Mouse (Mus musculus) MEL (cell line): ENCODE data around the gene Ptbp1. TPM values are rescaled to one million over a fixed set of nuclear protein-coding genes. Genes with fewer than 3 reads are reported as not detected.

Experiments
- DNase-seq: peaks from one replicate; pipeline ENCODE4 v3.0.0; 2011; ENCODE audit warnings: low read depth, low spot score
- H3K27ac ChIP-seq: 2 replicates; pipeline ENCODE4 v1.5.1; 2012; ENCODE audit warnings: low read depth, mild to moderate bottlenecking, control low read depth, low read length, moderate library complexity; ENCODE audit not compliant: control insufficient read depth
- H3K27me3 ChIP-seq, 2 experiments: fragments of 150-350 bp in 1 of 2; sonication (generic) in 1 of 2; 2 replicates each; pipeline ENCODE4 v1.6.1; 2012; ENCODE audit warnings: low read length in 2 of 2, mild to moderate bottlenecking in 2 of 2, improper control_type of control experiment in 1 of 2, moderate library complexity in 1 of 2; ENCODE audit not compliant: insufficient read depth in 2 of 2, control insufficient read depth in 1 of 2
- H3K36me3 ChIP-seq, 2 experiments: 2 replicates each; pipeline ENCODE4 v1.6.1; 2012 to 2014; ENCODE audit warnings: low read length in 2 of 2, improper control_type of control experiment in 1 of 2, inconsistent platforms in 1 of 2, mild to moderate bottlenecking in 1 of 2; ENCODE audit not compliant: insufficient read depth in 2 of 2, control insufficient read depth in 1 of 2
- H3K4me1 ChIP-seq, 2 experiments: fragments of 150-350 bp in 1 of 2; sonication (generic) in 1 of 2; 2 replicates each; pipeline ENCODE4 v1.6.1; 2012; ENCODE audit warnings: low read length in 2 of 2, improper control_type of control experiment in 1 of 2, mild to moderate bottlenecking in 1 of 2; ENCODE audit not compliant: insufficient read depth in 2 of 2, control insufficient read depth in 1 of 2
- H3K4me3 ChIP-seq, 2 experiments: fragments of 150-350 bp in 1 of 2; sonication (generic) in 1 of 2; 2 replicates each; pipeline ENCODE4 v1.5.1; 2012; ENCODE audit warnings: low read depth in 2 of 2, low read length in 2 of 2, mild to moderate bottlenecking in 2 of 2, moderate library complexity in 2 of 2, control low read depth in 1 of 2, improper control_type of control experiment in 1 of 2; ENCODE audit not compliant: control insufficient read depth in 1 of 2, insufficient read depth in 1 of 2
- H3K79me2 ChIP-seq: 2 replicates; pipeline ENCODE4 v1.6.1; 2012; ENCODE audit warnings: mild to moderate bottlenecking, low read length, moderate library complexity; ENCODE audit not compliant: control insufficient read depth, poor library complexity, insufficient read depth
- H3K9ac ChIP-seq: 2 replicates; pipeline ENCODE4 v1.6.1; 2012; ENCODE audit warnings: low read depth, mild to moderate bottlenecking, control low read depth, low read length, moderate library complexity; ENCODE audit not compliant: control insufficient read depth, poor library complexity, severe bottlenecking
- H3K9me3 ChIP-seq: fragments of 150-350 bp; sonication (generic); replicated peaks from 2 replicates; pipeline ENCODE4 v1.6.1; 2012; ENCODE audit warnings: mild to moderate bottlenecking, low read length, improper control_type of control experiment, moderate library complexity; ENCODE audit not compliant: insufficient read depth
- E2F4 ChIP-seq: IDR thresholded peaks from 2 replicates; pipeline ENCODE4 v1.6.1; 2011; ENCODE audit warnings: low read depth, low read length, improper control_type of control experiment, borderline replicate concordance
- ELF1 ChIP-seq: IDR thresholded peaks from 2 replicates; pipeline ENCODE4 v1.6.1; 2014; ENCODE audit warnings: low read depth, mild to moderate bottlenecking, inconsistent platforms, low read length, improper control_type of control experiment, moderate library complexity
- EP300 ChIP-seq, 2 experiments: IDR thresholded peaks; 2 replicates each; pipeline ENCODE4 v1.6.1; 2011; ENCODE audit warnings: improper control_type of control experiment in 2 of 2, low read length in 2 of 2, low read depth in 1 of 2, mild to moderate bottlenecking in 1 of 2
- ETS1 ChIP-seq: IDR thresholded peaks from 2 replicates; pipeline ENCODE4 v1.6.1; 2012; ENCODE audit warnings: low read depth, mild to moderate bottlenecking, inconsistent platforms, low read length, improper control_type of control experiment, moderate library complexity
- GATA1 ChIP-seq: IDR thresholded peaks from 2 replicates; pipeline ENCODE4 v1.6.1; 2011; ENCODE audit warnings: low read depth, low read length, improper control_type of control experiment
- JUND ChIP-seq: IDR thresholded peaks from 2 replicates; pipeline ENCODE4 v1.6.1; 2011; ENCODE audit warnings: low read depth, mild to moderate bottlenecking, improper control_type of control experiment, low read length
- KAT2A ChIP-seq: conservative IDR thresholded peaks from 2 replicates; pipeline ENCODE4 v1.6.1; 2012; ENCODE audit warnings: low read depth, low read length, improper control_type of control experiment, inconsistent platforms
- MAZ ChIP-seq: IDR thresholded peaks from 2 replicates; pipeline ENCODE4 v1.6.1; 2012; ENCODE audit warnings: low read depth, mild to moderate bottlenecking, inconsistent platforms, low read length, improper control_type of control experiment
- MEF2A ChIP-seq: IDR thresholded peaks from 2 replicates; pipeline ENCODE4 v1.6.1; 2014; ENCODE audit warnings: low read depth, mild to moderate bottlenecking, inconsistent platforms, low read length, improper control_type of control experiment; ENCODE audit not compliant: poor library complexity, insufficient replicate concordance, severe bottlenecking; ENCODE audit errors: extremely low read depth
- MXI1 ChIP-seq: IDR thresholded peaks from 2 replicates; pipeline ENCODE4 v1.6.1; 2011; ENCODE audit warnings: mild to moderate bottlenecking, low read depth, low read length, improper control_type of control experiment
- MYB ChIP-seq: IDR thresholded peaks from 2 replicates; pipeline ENCODE4 v1.6.1; 2011; ENCODE audit warnings: mild to moderate bottlenecking, low read depth, low read length, improper control_type of control experiment
- POLR2A ChIP-seq, 2 experiments: IDR thresholded peaks; 2 replicates each; pipeline ENCODE4 v1.6.1; 2011 to 2012; ENCODE audit warnings: low read length in 2 of 2, mild to moderate bottlenecking in 2 of 2, control low read depth in 1 of 2, improper control_type of control experiment in 1 of 2, low read depth in 1 of 2, moderate library complexity in 1 of 2; ENCODE audit not compliant: control insufficient read depth in 1 of 2, insufficient read depth in 1 of 2, poor library complexity in 1 of 2
- RAD21 ChIP-seq: IDR thresholded peaks from 2 replicates; pipeline ENCODE4 v1.6.1; 2011; ENCODE audit warnings: mild to moderate bottlenecking, low read depth, low read length, improper control_type of control experiment
- SIN3A ChIP-seq: IDR thresholded peaks from 2 replicates; pipeline ENCODE4 v1.6.1; 2012; ENCODE audit warnings: low read length, improper control_type of control experiment, inconsistent platforms
- SMC3 ChIP-seq: IDR thresholded peaks from 2 replicates; pipeline ENCODE4 v1.6.1; 2011; ENCODE audit warnings: low read depth, low read length, improper control_type of control experiment
- TCF12 ChIP-seq: IDR thresholded peaks from 2 replicates; pipeline ENCODE4 v1.6.1; 2014; ENCODE audit warnings: low read depth, mild to moderate bottlenecking, inconsistent platforms, low read length, improper control_type of control experiment, moderate library complexity
- USF1 ChIP-seq: IDR thresholded peaks from 2 replicates; pipeline ENCODE4 v1.6.1; 2014; ENCODE audit warnings: low read depth, mild to moderate bottlenecking, inconsistent platforms, low read length, improper control_type of control experiment, moderate library complexity
- USF2 ChIP-seq, 2 experiments: IDR thresholded peaks; 2 replicates each; pipeline ENCODE4 v1.6.1; 2011 to 2012; ENCODE audit warnings: improper control_type of control experiment in 2 of 2, low read length in 2 of 2, borderline replicate concordance in 1 of 2, inconsistent platforms in 1 of 2, low read depth in 1 of 2, mild to moderate bottlenecking in 1 of 2; ENCODE audit not compliant: insufficient read depth in 1 of 2
- ZC3H11A ChIP-seq: IDR thresholded peaks from 2 replicates; pipeline ENCODE4 v1.6.1; 2012; ENCODE audit warnings: low read depth, mild to moderate bottlenecking, inconsistent platforms, low read length, improper control_type of control experiment
- ZNF384 ChIP-seq: IDR thresholded peaks from 2 replicates; pipeline ENCODE4 v1.6.1; 2012; ENCODE audit warnings: low read depth, mild to moderate bottlenecking, inconsistent platforms, low read length, improper control_type of control experiment
- polyA plus RNA-seq, 2 experiments: library from polyadenylated mRNA; stranded (reverse) in 1 of 2; unstranded in 1 of 2; fragments of >175 nt in 1 of 2; fragments of >200 nt in 1 of 2; gene quantifications; 2 replicates each; pipeline versions ENCODE4 v1.2.1 to v1.2.4; 2012; ENCODE audit warnings: low replicate concordance in 2 of 2, low read depth in 1 of 2; ENCODE audit not compliant: insufficient read length in 2 of 2, insufficient read depth in 1 of 2, missing spikeins in 1 of 2
- total RNA-seq: library from RNA; depleted of rRNA; stranded (reverse); fragments of 300-350 nt; gene quantifications from 2 replicates; pipeline ENCODE4 v1.2.3, GENCODE M21; 2012

Gene Ptbp1
- total and polyA plus RNA-seq, 3 experiments: 301 to 837 (median 329) TPM

- no peak for TF ChIP-seq MYB
- TF ChIP-seq MXI1: no peak
- no peak for TF ChIP-seq GATA1
- no peak for TF ChIP-seq EP300 (IDR thresholded peaks at IDR 0.05; ENCODE audit: low read depth in 1 of 2, low read length in 2 of 2)
- no peak for TF ChIP-seq USF2 (IDR thresholded peaks at IDR 0.05; ENCODE audit: borderline replicate concordance in 1 of 2, insufficient read depth in 1 of 2, low read depth in 1 of 2, low read length in 2 of 2)
- no peak for TF ChIP-seq MEF2A
- Histone ChIP-seq H3K4me3 (no peak overlapping the region), H3K27ac (no peak overlapping the region), H3K27me3 (no peaks in the 10 kb centered on the region), H3K9me3 (no peaks in the 10 kb centered on the region), H3K4me1 (peaks cover 6 to 16% of the 10 kb centered on the region in 2 experiments; a peak in 3 of 4 replicates), H3K79me2 (no peaks in the 10 kb centered on the region), H3K9ac (no peak overlapping the region), H3K36me3 (peaks cover 0 to 9% of the 10 kb centered on the region in 2 experiments; a peak in 2 of 4 replicates)
- DNase-seq: no peak
These were observed 19.1 kb downstream of the Ptbp1 start for GRCm38 (mm10) chr10:79873313-79873712.

- peaks cover 6 to 16% of the 10 kb centered on the region in 2 experiments; a peak in 3 of 4 replicates for H3K4me1 ChIP-seq
- peak overlapping the region; percentile 23 to 31; a peak in 2 of 4 replicates for H3K4me3 ChIP-seq
- TF ChIP-seq GATA1 (no peak), EP300 (IDR thresholded peaks at IDR 0.05; ENCODE audit: low read depth in 1 of 2, low read length in 2 of 2) (no peak), JUND (no peak), SMC3 (no peak), ZC3H11A (no peak), ELF1 (no peak), POLR2A (IDR thresholded peaks at IDR 0.05; ENCODE audit: control insufficient read depth in 1 of 2, insufficient read depth in 1 of 2, low read depth in 1 of 2, low read length in 2 of 2, poor library complexity in 1 of 2) (no peak), KAT2A (no peak), ETS1 (no peak), E2F4 (no peak), MAZ (no peak), TCF12 (no peak), RAD21 (no peak), SIN3A (no peak), USF1 (no peak), MXI1 (no peak), ZNF384 (no peak)
- peaks cover 0 to 9% of the 10 kb centered on the region in 2 experiments; a peak in 2 of 4 replicates for H3K36me3 ChIP-seq
- DNase-seq: no peak
- H3K9ac ChIP-seq: peak overlapping the region; percentile 40; the same call in 1 of the 2 replicates
- no peak overlapping the region for H3K27ac ChIP-seq
- H3K79me2 ChIP-seq: no peaks in the 10 kb centered on the region
- no peaks in the 10 kb centered on the region for H3K9me3 ChIP-seq
- H3K27me3 ChIP-seq: no peaks in the 10 kb centered on the region
These were observed 19.6 kb downstream of the Ptbp1 start for GRCm38 (mm10) chr10:79873715-79874289.
